Mouse (Mus musculus): ENCODE results near the gene 2610044O15Rik8.
A peak's percentile ranks its signal among the peaks of the same experiment; 100 is the strongest.

The 2610044O15Rik8 gene

GRCm38 (mm10) chr8:129234027-129234733, at the start of gene 2610044O15Rik8:
TSS of gene 2610044O15Rik8 (minus strand) at chr8:129234406.
- DNase-seq: peak; percentile 91

GRCm38 (mm10) chr8:129265918-129266317, 31.7 kb upstream of the 2610044O15Rik8 start:
- DNase-seq: no peak

GRCm38 (mm10) chr8:129264296-129264695, 30.1 kb upstream of the 2610044O15Rik8 start:
- no peak for DNase-seq

- peak; percentile 83 for DNase-seq
Observed at GRCm38 (mm10) chr8:129263211-129263927, 29.2 kb upstream of the 2610044O15Rik8 start.

- DNase-seq: no peak
Observed at GRCm38 (mm10) chr8:129233664-129234026, 561 bp downstream of the 2610044O15Rik8 start.
